ENCODE assay signal across 8 mouse cellular contexts in the genomic region with DNA sequence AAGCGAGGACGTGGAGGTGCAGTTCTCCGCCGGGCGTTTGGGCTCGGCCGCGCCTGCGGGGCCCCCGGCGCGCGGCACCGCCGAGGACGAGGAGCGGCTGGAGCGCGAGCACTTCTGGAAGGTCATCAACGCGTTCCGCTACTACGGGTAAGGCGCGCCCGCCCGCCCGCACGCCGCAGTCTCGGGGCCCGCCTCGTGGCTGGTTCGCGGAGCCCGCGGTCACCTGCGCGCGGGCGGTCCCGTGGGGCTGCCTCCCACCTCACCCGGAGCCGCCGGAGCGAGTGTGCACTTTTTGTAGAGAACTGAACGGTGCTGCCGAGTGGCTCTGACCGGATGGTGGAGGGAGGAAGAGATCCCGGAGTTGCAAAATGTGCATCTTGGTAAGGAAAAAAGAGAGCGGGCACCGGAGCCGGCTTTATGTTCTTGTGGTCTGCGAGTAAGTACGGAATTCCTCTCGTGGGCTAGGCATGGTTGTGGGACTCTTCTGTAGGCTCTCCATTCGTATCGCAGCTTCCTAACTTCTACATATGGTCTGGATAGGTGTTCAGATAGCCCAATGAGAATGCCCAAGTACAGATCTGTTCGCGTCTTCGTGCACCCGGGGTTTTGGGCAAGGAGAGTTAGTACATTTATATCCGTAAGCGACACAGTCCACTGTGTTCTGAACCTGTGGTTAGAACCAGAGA. TPM values are rescaled to one million over a fixed set of nuclear protein-coding genes. Genes with fewer than 3 reads are reported as not detected.
DNase-seq lines count a peak whose midpoint lies in the region; ATAC-seq and TF ChIP-seq lines count a peak whose summit lies in the region.

No protein-coding gene starts in this region.

- ATAC-seq in erythroblast, adult 5-6 weeks (replicated peaks; ENCODE audit: low FRiP score, poor library complexity, severe bottlenecking), result peak; percentile 41
- peak; percentile 63 for ATAC-seq in lung, postnatal 0 days

- peak overlapping the region; percentile 97 for H3K9ac ChIP-seq in ES-Bruce4 (ENCODE audit: low read depth, poor library complexity, severe bottlenecking)
- H3K9ac ChIP-seq in lung, postnatal 0 days (replicated peaks; ENCODE audit: low read depth), result peak overlapping the region; percentile 62

- DNase-seq in heart, postnatal 36 days, result peak; percentile 45 to 59
- peak; percentile 15 for DNase-seq in layer of hippocampus, adult 9-10 months (ENCODE audit: low spot score)
- peak; percentile 61 for DNase-seq in lung, postnatal 0 days (ENCODE audit: low spot score)
- DNase-seq in retina, postnatal 1 day, result peak; percentile 59
- DNase-seq in thymus, postnatal 4 days, result peak; percentile 74

- peak overlapping the region; percentile 15 for H3K27ac ChIP-seq in ES-Bruce4 (ENCODE audit: insufficient read depth, low read length)
- H3K27ac ChIP-seq in bone marrow macrophage, adult 2 months (ENCODE audit: insufficient read depth, low read depth, low read length), result peak overlapping the region; percentile 58
- peak overlapping the region; percentile 88 for H3K27ac ChIP-seq in lung, postnatal 0 days (ENCODE audit: low read length)

- no peaks in the 10 kb centered on the region for H3K9me3 ChIP-seq in ES-Bruce4 (replicated peaks; ENCODE audit: control insufficient read depth, insufficient read depth, low read length, poor library complexity, severe bottlenecking)
- H3K9me3 ChIP-seq in lung, postnatal 0 days (ENCODE audit: low read length), result no peaks in the 10 kb centered on the region

- TF ChIP-seq CTCF in ES-Bruce4 (IDR thresholded peaks at IDR 0.05; ENCODE audit: low read depth, low read length), result no peak
- no peak for TF ChIP-seq CTCF in bone marrow macrophage, adult 2 months (IDR thresholded peaks at IDR 0.05; ENCODE audit: low read depth, low read length)
- no peak for TF ChIP-seq CTCF in lung, postnatal 0 days (IDR thresholded peaks at IDR 0.05)

- no peak for TF ChIP-seq POLR2A in ES-Bruce4 (IDR thresholded peaks at IDR 0.05; ENCODE audit: insufficient read depth, low read length)
- no peak for TF ChIP-seq POLR2A in bone marrow macrophage, adult 2 months (IDR thresholded peaks at IDR 0.05; ENCODE audit: borderline replicate concordance, low read depth, low read length)

- no peaks in the 10 kb centered on the region; the same call in 1 of the 2 replicates for H3K36me3 ChIP-seq in ES-Bruce4 (ENCODE audit: control insufficient read depth, insufficient read depth, low read length, poor library complexity, severe bottlenecking)
- no peaks in the 10 kb centered on the region for H3K36me3 ChIP-seq in lung, postnatal 0 days (ENCODE audit: insufficient read depth, low read length)

- H3K4me3 ChIP-seq in ES-Bruce4 (ENCODE audit: low read depth, low read length), result peak overlapping the region; percentile 97
- H3K4me3 ChIP-seq in bone marrow macrophage, adult 2 months (ENCODE audit: insufficient read depth, low read length), result peak overlapping the region; percentile 72
- peak overlapping the region; percentile 71 for H3K4me3 ChIP-seq in lung, postnatal 0 days (ENCODE audit: low read depth, low read length)

- H3K4me2 ChIP-seq in lung, postnatal 0 days (replicated peaks; ENCODE audit: low read depth, low read length), result peak overlapping the region; percentile 75

- WGBS in lung, postnatal 0 days, result under 1% methylated on average over 47 of the region's 64 CpGs

- H3K27me3 ChIP-seq in ES-Bruce4 (ENCODE audit: control insufficient read depth, insufficient read depth, low read length, poor library complexity, severe bottlenecking), result no peaks in the 10 kb centered on the region
- no peaks in the 10 kb centered on the region for H3K27me3 ChIP-seq in lung, postnatal 0 days (replicated peaks; ENCODE audit: insufficient read depth, low read length)

- TF ChIP-seq EP300 in ES-Bruce4 (IDR thresholded peaks at IDR 0.05; ENCODE audit: insufficient read depth, low read depth, low read length), result no peak
- TF ChIP-seq EP300 in lung, postnatal 0 days (IDR thresholded peaks at IDR 0.05), result no peak

- H3K4me1 ChIP-seq in ES-Bruce4 (ENCODE audit: control insufficient read depth, insufficient read depth, low read length), result no peaks in the 10 kb centered on the region
- H3K4me1 ChIP-seq in bone marrow macrophage, adult 2 months (ENCODE audit: control insufficient read depth, insufficient read depth, low read length), result peaks cover 21% of the 10 kb centered on the region
- H3K4me1 ChIP-seq in lung, postnatal 0 days (ENCODE audit: insufficient read depth, low read depth, low read length), result peaks cover 12% of the 10 kb centered on the region; the same call in 1 of the 2 replicates

- intact Hi-C loops in heart, postnatal 36 days (cut with DNase I), result no loop called here

RNA-seq across cellular contexts. Expression of a gene that starts 0.6 kb away (rescaled TPM):
- 40.8 and 49.5 TPM in 2 replicates for polyA plus RNA-seq in ES-Bruce4 (2011; ENCODE audit: insufficient read depth, insufficient read length, low read depth, missing spikeins)
- polyA plus RNA-seq in bone marrow macrophage, adult 2 months (2012; ENCODE audit: insufficient read depth, insufficient read length, missing spikeins), result 6.7 and 10.8 TPM in 2 replicates
- total RNA-seq in erythroblast, adult 5-6 weeks (2015; ENCODE audit: low replicate concordance), result 10.2 and 10.9 TPM in 2 replicates
- 9.3 and 11.7 TPM in 2 replicates for total RNA-seq in erythroblast, adult 5-6 weeks (2017; ENCODE audit: low replicate concordance)
- 10 to 100 TPM; 32.2 to 35.5 TPM for total RNA-seq in heart, postnatal 36 days (2021)
- 21.1 and 25.1 TPM in 2 replicates for polyA plus RNA-seq in lung, postnatal 0 days (2015; fragmentation: Nextera tagmentation; extraction: Ambion mirVana)

RNA-seq across cellular contexts. Expression of a gene that starts 39.4 kb away (rescaled TPM):
- 15.9 and 20.4 TPM in 2 replicates for polyA plus RNA-seq in ES-Bruce4 (2011; ENCODE audit: insufficient read depth, insufficient read length, low read depth, missing spikeins)
- polyA plus RNA-seq in bone marrow macrophage, adult 2 months (2012; ENCODE audit: insufficient read depth, insufficient read length, missing spikeins), result 12.7 and 12.8 TPM in 2 replicates
- 0.63 and 1.7 TPM in 2 replicates for total RNA-seq in erythroblast, adult 5-6 weeks (2015; ENCODE audit: low replicate concordance)
- total RNA-seq in erythroblast, adult 5-6 weeks (2017; ENCODE audit: low replicate concordance), result 1.1 and 1.8 TPM in 2 replicates
- 1 to 10 TPM; 2.6 to 3.0 TPM for total RNA-seq in heart, postnatal 36 days (2021)
- 5.0 and 7.4 TPM in 2 replicates for polyA plus RNA-seq in lung, postnatal 0 days (2015; fragmentation: Nextera tagmentation; extraction: Ambion mirVana)

RNA-seq across cellular contexts. Expression of a gene that starts 39.6 kb away (rescaled TPM):
- 79.9 and 87.0 TPM in 2 replicates for polyA plus RNA-seq in ES-Bruce4 (2011; ENCODE audit: insufficient read depth, insufficient read length, low read depth, missing spikeins)
- 267 and 297 TPM in 2 replicates for polyA plus RNA-seq in bone marrow macrophage, adult 2 months (2012; ENCODE audit: insufficient read depth, insufficient read length, missing spikeins)
- 49.9 and 65.9 TPM in 2 replicates for total RNA-seq in erythroblast, adult 5-6 weeks (2015; ENCODE audit: low replicate concordance)
- 59.0 and 70.4 TPM in 2 replicates for total RNA-seq in erythroblast, adult 5-6 weeks (2017; ENCODE audit: low replicate concordance)
- 10 to 100 TPM; 37.8 to 42.5 TPM for total RNA-seq in heart, postnatal 36 days (2021)
- polyA plus RNA-seq in lung, postnatal 0 days (2015; fragmentation: Nextera tagmentation; extraction: Ambion mirVana), result 215 and 248 TPM in 2 replicates

RNA-seq across cellular contexts. Expression of a gene that starts 41.8 kb away (rescaled TPM):
- polyA plus RNA-seq in ES-Bruce4 (2011; ENCODE audit: insufficient read depth, insufficient read length, low read depth, missing spikeins), result 49.2 and 50.0 TPM in 2 replicates
- polyA plus RNA-seq in bone marrow macrophage, adult 2 months (2012; ENCODE audit: insufficient read depth, insufficient read length, missing spikeins), result 9.5 and 11.5 TPM in 2 replicates
- total RNA-seq in erythroblast, adult 5-6 weeks (2015; ENCODE audit: low replicate concordance), result 30.1 and 40.0 TPM in 2 replicates
- 17.3 and 21.9 TPM in 2 replicates for total RNA-seq in erythroblast, adult 5-6 weeks (2017; ENCODE audit: low replicate concordance)
- total RNA-seq in heart, postnatal 36 days (2021), result 10 to 100 TPM in 1 of 2 experiments, 1 to 10 TPM in 1; 8.6 to 11.1 TPM
- polyA plus RNA-seq in lung, postnatal 0 days (2015; fragmentation: Nextera tagmentation; extraction: Ambion mirVana), result 18.5 and 19.8 TPM in 2 replicates

Comparison
In these comparisons a context has a peak if more than half of its experiments do, and no peak if none do; other contexts are left out.
1. Peak in every context shown above with its lines: DNase-seq, ATAC-seq, H3K4me3 ChIP-seq and H3K27ac ChIP-seq.
2. H3K27ac ChIP-seq: peak in every context shown above with its lines; median percentile 88 in lung, postnatal 0 days; 58 in bone marrow macrophage, adult 2 months; 15 in ES-Bruce4.
3. DNase-seq: peak in every context shown above with its lines; median percentile 74 in thymus, postnatal 4 days; 61 in lung, postnatal 0 days; 59 in retina, postnatal 1 day; 52 in heart, postnatal 36 days; 15 in layer of hippocampus, adult 9-10 months.